Mouse (Mus musculus): Measurements from ENCODE around the gene Zmym5. TPM values are rescaled to one million over a fixed set of nuclear protein-coding genes. Genes with fewer than 3 reads are reported as not detected.
A peak's percentile ranks its signal among the peaks of the same experiment; 100 is the strongest.
"Not testable (repeated sequence)": the region's sequence is repeated elsewhere in the genome, so short reads cannot be mapped to it uniquely, and the experiment has no call there.

Zmym5 gene
- total RNA-seq (2014; rRNA removed) (17.2 and 18.3 TPM in 2 replicates), polyA plus RNA-seq (2015; fragmentation: Nextera tagmentation; extraction: Ambion mirVana) (29.5 and 32.3 TPM in 2 replicates)

GRCm38 (mm10) chr14:56811701-56812339, at the start of gene Zmym5:
TSS of gene Zmym5 (minus strand) at chr14:56811716.
- Histone ChIP-seq H3K4me3 (ENCODE audit: low read depth, low read length) (peak within 1 kb of the TSS; percentile 56), H3K9ac (replicated peaks; ENCODE audit: low read length, poor library complexity, severe bottlenecking) (peak within 1 kb of the TSS; percentile 74), H3K27ac (ENCODE audit: low read depth, low read length) (peak within 1 kb of the TSS; percentile 91), H3K4me2 (ENCODE audit: low read depth, low read length, poor library complexity, severe bottlenecking) (peak within 1 kb of the TSS; percentile 58)
- WGBS: 0% methylated on average over 27 of the region's 72 CpGs
- H3K4me1 ChIP-seq (ENCODE audit: insufficient read depth, low read length); H3K27me3 ChIP-seq (ENCODE audit: insufficient read depth, low read length); H3K36me3 ChIP-seq (ENCODE audit: insufficient read depth, low read length); H3K9me3 ChIP-seq (ENCODE audit: low read length): not testable (repeated sequence)
- DNase-seq (ENCODE audit: low spot score) (peak; percentile 66), ATAC-seq (ENCODE audit: low FRiP score) (peak; percentile 97)

GRCm38 (mm10) chr14:56849681-56850080, 38.2 kb upstream of the Zmym5 start:
- Histone ChIP-seq H3K4me3 (ENCODE audit: low read depth, low read length) (no peak overlapping the region), H3K9me3 (ENCODE audit: low read length) (peaks cover 7% of the 10 kb centered on the region; the same call in 1 of the 2 replicates), H3K27me3 (ENCODE audit: insufficient read depth, low read length) (no peaks in the 10 kb centered on the region), H3K9ac (replicated peaks; ENCODE audit: low read length, poor library complexity, severe bottlenecking) (no peak overlapping the region), H3K36me3 (ENCODE audit: insufficient read depth, low read length) (no peaks in the 10 kb centered on the region), H3K4me1 (ENCODE audit: insufficient read depth, low read length) (no peaks in the 10 kb centered on the region), H3K4me2 (ENCODE audit: low read depth, low read length, poor library complexity, severe bottlenecking) (no peak overlapping the region), H3K27ac (ENCODE audit: low read depth, low read length) (no peak overlapping the region)
- TF ChIP-seq CTCF (IDR thresholded peaks at IDR 0.05): no peak
- 67% methylated on average over 2 of the region's 2 CpGs for WGBS
- ATAC-seq (ENCODE audit: low FRiP score) (no peak), DNase-seq (ENCODE audit: low spot score) (no peak)

- Histone ChIP-seq H3K9me3 (ENCODE audit: low read length) (0 out of 2 replicates have a peak, but pooled peaks cover 4% of the 10 kb centered on the region), H3K27me3 (ENCODE audit: insufficient read depth, low read length) (no peaks in the 10 kb centered on the region), H3K4me2 (ENCODE audit: low read depth, low read length, poor library complexity, severe bottlenecking) (no peak overlapping the region), H3K4me3 (ENCODE audit: low read depth, low read length) (no peak overlapping the region), H3K36me3 (ENCODE audit: insufficient read depth, low read length) (no peaks in the 10 kb centered on the region), H3K27ac (ENCODE audit: low read depth, low read length) (no peak overlapping the region), H3K4me1 (ENCODE audit: insufficient read depth, low read length) (no peaks in the 10 kb centered on the region), H3K9ac (replicated peaks; ENCODE audit: low read length, poor library complexity, severe bottlenecking) (no peak overlapping the region)
- no peak for TF ChIP-seq CTCF (IDR thresholded peaks at IDR 0.05)
- DNase-seq (ENCODE audit: low spot score): no peak
- ATAC-seq (ENCODE audit: low FRiP score): no peak
- 66% methylated on average over 2 of the region's 2 CpGs for WGBS
Measured at GRCm38 (mm10) chr14:56848322-56848721, 36.8 kb upstream of the Zmym5 start.

GRCm38 (mm10) chr14:56844507-56844906, 33.0 kb upstream of the Zmym5 start:
- ATAC-seq (ENCODE audit: low FRiP score) (peak; percentile 71; the same call in 1 of the 2 replicates), DNase-seq (ENCODE audit: low spot score) (peak; percentile 21)
- WGBS: 11% methylated on average over 2 of the region's 2 CpGs
- no peak overlapping the region for H3K4me3 ChIP-seq (ENCODE audit: low read depth, low read length)
- TF ChIP-seq CTCF (IDR thresholded peaks at IDR 0.05): no peak
- H3K27me3 ChIP-seq (ENCODE audit: insufficient read depth, low read length): no peaks in the 10 kb centered on the region
- H3K36me3 ChIP-seq (ENCODE audit: insufficient read depth, low read length): no peaks in the 10 kb centered on the region
- no peaks in the 10 kb centered on the region for H3K9me3 ChIP-seq (ENCODE audit: low read length)
- no peak overlapping the region for H3K4me2 ChIP-seq (ENCODE audit: low read depth, low read length, poor library complexity, severe bottlenecking)
- H3K9ac ChIP-seq (replicated peaks; ENCODE audit: low read length, poor library complexity, severe bottlenecking): no peak overlapping the region
- H3K4me1 ChIP-seq (ENCODE audit: insufficient read depth, low read length): no peaks in the 10 kb centered on the region
- no peak overlapping the region for H3K27ac ChIP-seq (ENCODE audit: low read depth, low read length)

- Histone ChIP-seq H3K36me3 (ENCODE audit: insufficient read depth, low read length) (no peaks in the 10 kb centered on the region), H3K9me3 (ENCODE audit: low read length) (no peaks in the 10 kb centered on the region), H3K4me3 (ENCODE audit: low read depth, low read length) (no peak overlapping the region), H3K4me1 (ENCODE audit: insufficient read depth, low read length) (no peaks in the 10 kb centered on the region), H3K27ac (ENCODE audit: low read depth, low read length) (no peak overlapping the region), H3K9ac (replicated peaks; ENCODE audit: low read length, poor library complexity, severe bottlenecking) (no peak overlapping the region), H3K4me2 (ENCODE audit: low read depth, low read length, poor library complexity, severe bottlenecking) (no peak overlapping the region), H3K27me3 (ENCODE audit: insufficient read depth, low read length) (no peaks in the 10 kb centered on the region)
- TF ChIP-seq CTCF (IDR thresholded peaks at IDR 0.05): no peak
- no peak for ATAC-seq (ENCODE audit: low FRiP score)
- WGBS: 71% methylated on average over 4 of the region's 4 CpGs
- no peak for DNase-seq (ENCODE audit: low spot score)
Measured at GRCm38 (mm10) chr14:56844033-56844432, 32.5 kb upstream of the Zmym5 start.

GRCm38 (mm10) chr14:56834576-56834975, 23.1 kb upstream of the Zmym5 start:
- not testable (repeated sequence) for H3K4me2 ChIP-seq (ENCODE audit: low read depth, low read length, poor library complexity, severe bottlenecking); H3K9me3 ChIP-seq (ENCODE audit: low read length); ATAC-seq (ENCODE audit: low FRiP score); DNase-seq (ENCODE audit: low spot score); H3K27ac ChIP-seq (ENCODE audit: low read depth, low read length); H3K4me3 ChIP-seq (ENCODE audit: low read depth, low read length); H3K36me3 ChIP-seq (ENCODE audit: insufficient read depth, low read length); H3K4me1 ChIP-seq (ENCODE audit: insufficient read depth, low read length); H3K27me3 ChIP-seq (ENCODE audit: insufficient read depth, low read length); H3K9ac ChIP-seq (replicated peaks; ENCODE audit: low read length, poor library complexity, severe bottlenecking)
- 81% methylated on average over 5 of the region's 5 CpGs for WGBS

- 76% methylated on average over 10 of the region's 10 CpGs for whole genome bisulfite sequencing
- H3K9me3 ChIP-seq (ENCODE audit: low read length); H3K9ac ChIP-seq (replicated peaks; ENCODE audit: low read length, poor library complexity, severe bottlenecking); ATAC-seq (ENCODE audit: low FRiP score); H3K4me3 ChIP-seq (ENCODE audit: low read depth, low read length); H3K27me3 ChIP-seq (ENCODE audit: insufficient read depth, low read length); H3K27ac ChIP-seq (ENCODE audit: low read depth, low read length); DNase-seq (ENCODE audit: low spot score); H3K4me2 ChIP-seq (ENCODE audit: low read depth, low read length, poor library complexity, severe bottlenecking); H3K4me1 ChIP-seq (ENCODE audit: insufficient read depth, low read length); H3K36me3 ChIP-seq (ENCODE audit: insufficient read depth, low read length): not testable (repeated sequence)
Measured at GRCm38 (mm10) chr14:56833211-56833610, 21.7 kb upstream of the Zmym5 start.
